Mouse (Mus musculus) hindbrain, embryonic 11.5 days (tissue): ENCODE results near the gene Osbpl6. TPM values are rescaled to one million over a fixed set of nuclear protein-coding genes. Genes with fewer than 3 reads are reported as not detected.
A peak's percentile ranks its signal among the peaks of the same experiment; 100 is the strongest.

ENCODE experiments used
- ATAC-seq: fragments of 200-750 bp; cut with Nextera tagmentation; 2 replicates; pipeline ENCODE4 v1.8.0; 2017; ENCODE audit warnings: mild to moderate bottlenecking, moderate TSS enrichment, moderate library complexity; ENCODE audit not compliant: low FRiP score
- DNase-seq: peaks from one replicate; pipeline ENCODE4 v3.0.0-alpha.2; 2015; ENCODE audit warnings: low spot score
- H3K27ac ChIP-seq: fragments of 300-500 bp; sonication (generic); 2 replicates; pipeline ENCODE4 v1.5.1; 2014; ENCODE audit warnings: mild to moderate bottlenecking, low read depth, low read length
- H3K27me3 ChIP-seq: fragments of 300-500 bp; sonication (generic); 2 replicates; pipeline ENCODE4 v1.6.1; 2014; ENCODE audit warnings: mild to moderate bottlenecking, low read length, moderate library complexity, mixed read lengths; ENCODE audit not compliant: control insufficient read depth, insufficient read depth
- H3K36me3 ChIP-seq: fragments of 300-500 bp; sonication (generic); 2 replicates; pipeline ENCODE4 v1.6.1; 2014; ENCODE audit warnings: mild to moderate bottlenecking, low read length, moderate library complexity, mixed read lengths; ENCODE audit not compliant: control insufficient read depth, insufficient read depth
- H3K4me1 ChIP-seq: fragments of 300-500 bp; sonication (generic); replicated peaks from 2 replicates; pipeline ENCODE4 v1.6.1; 2014; ENCODE audit warnings: low read length, mixed read lengths; ENCODE audit not compliant: control insufficient read depth, insufficient read depth
- H3K4me2 ChIP-seq: fragments of 300-500 bp; sonication (generic); replicated peaks from 2 replicates; pipeline ENCODE4 v1.6.1; 2014; ENCODE audit warnings: mild to moderate bottlenecking, low read depth, low read length
- H3K4me3 ChIP-seq: fragments of 300-500 bp; sonication (generic); 2 replicates; pipeline ENCODE4 v1.5.1; 2014; ENCODE audit warnings: low read depth, low read length
- H3K9ac ChIP-seq: fragments of 300-500 bp; sonication (generic); 2 replicates; pipeline ENCODE4 v1.6.1; 2014; ENCODE audit warnings: low read depth, low read length
- H3K9me3 ChIP-seq: fragments of 300-500 bp; sonication (generic); 2 replicates; pipeline ENCODE4 v1.6.1; 2016; ENCODE audit warnings: low read length; ENCODE audit not compliant: control insufficient read depth
- WGBS: fragments of 180-500 bp; shearing (Covaris S2); extraction: QIAGEN DNeasy Blood & Tissue Kit; methylation state at CpG from one replicate; pipeline ENCODE4 v1.1.7; 2014; 5-methylcytosine and 5-hydroxymethylcytosine counted together
- polyA plus RNA-seq: library from polyadenylated mRNA; unstranded; fragments of >200 nt; fragmentation: Nextera tagmentation; extraction: Ambion mirVana; gene quantifications from 2 replicates; pipeline ENCODE4 v1.2.1, GENCODE M21; 2014

Osbpl6 gene
- polyA plus RNA-seq, 1 experiment from 2014 or later: 16.9 TPM

- H3K27me3 ChIP-seq: no peaks in the 10 kb centered on the region
- H3K4me3 ChIP-seq: peak within 1 kb of the TSS; percentile 75
- H3K9me3 ChIP-seq: no peaks in the 10 kb centered on the region
- 0% methylated on average over 28 of the region's 42 CpGs for WGBS
- peak within 1 kb of the TSS; percentile 93 for H3K27ac ChIP-seq
- H3K36me3 ChIP-seq: no peaks in the 10 kb centered on the region
- DNase-seq (peak; percentile 99), ATAC-seq (peak; percentile 98)
- peak within 1 kb of the TSS; percentile 80 for H3K9ac ChIP-seq
- peak within 1 kb of the TSS; percentile 75 for H3K4me2 ChIP-seq
- no peaks in the 10 kb centered on the region for H3K4me1 ChIP-seq
Measured at GRCm38 (mm10) chr2:76647883-76648570, 241.7 kb downstream of the Osbpl6 start, which contains the start of the genes Prkra and Pjvk. Prkra (minus strand) TSS chr2:76648015. Pjvk (plus strand) TSS chr2:76648476.

- DNase-seq: no peak
- Histone ChIP-seq H3K36me3 (no peaks in the 10 kb centered on the region), H3K4me2 (peak overlapping the region; percentile 75), H3K27ac (peak overlapping the region; percentile 93; the same call in 1 of the 2 replicates), H3K9ac (peak overlapping the region; percentile 59), H3K27me3 (no peaks in the 10 kb centered on the region), H3K4me1 (no peaks in the 10 kb centered on the region), H3K4me3 (peak overlapping the region; percentile 75), H3K9me3 (no peaks in the 10 kb centered on the region)
- 34% methylated on average over 13 of the region's 13 CpGs for WGBS
- ATAC-seq: peak; percentile 63
Measured at GRCm38 (mm10) chr2:76648666-76649141, 242.4 kb downstream of the Osbpl6 start.

Other genes starting within 250 kb of the Osbpl6 start
- gene Pde11a, start 67.7 kb upstream of the Osbpl6 start, polyA plus RNA-seq: 0.29 and 0.36 TPM in 2 replicates
- not detected in 2 replicates for gene Cyct, start 46.1 kb upstream of the Osbpl6 start, polyA plus RNA-seq
- gene Rbm45, start 36.5 kb upstream of the Osbpl6 start, polyA plus RNA-seq: 17.2 and 19.1 TPM in 2 replicates
- gene Prkra, start 241.5 kb downstream of the Osbpl6 start, polyA plus RNA-seq: 109 and 128 TPM in 2 replicates
- gene Pjvk, start 242.0 kb downstream of the Osbpl6 start, polyA plus RNA-seq: 0.53 and 0.88 TPM in 2 replicates